Mouse (Mus musculus): ENCODE measurements around the gene Cacnb4. TPM values are rescaled to one million over a fixed set of nuclear protein-coding genes. Genes with fewer than 3 reads are reported as not detected.

Cacnb4 gene
- polyA plus RNA-seq (2015; fragmentation: Nextera tagmentation; extraction: Ambion mirVana) = 9.7 and 10.4 TPM in 2 replicates

GRCm38 (mm10) chr2:52676023-52676912 is at the start of gene Cacnb4:
Gene Cacnb4 (minus strand): TSS chr2:52676831.
- Histone ChIP-seq H3K27me3 (peaks cover 34% of the 10 kb centered on the region), H3K9ac (replicated peaks) (peak within 1 kb of the TSS; percentile 78), H3K4me1 (replicated peaks) (peaks cover 13% of the 10 kb centered on the region), H3K36me3 (no peaks in the 10 kb centered on the region), H3K27ac (peak within 1 kb of the TSS; percentile 51), H3K9me3 (no peaks in the 10 kb centered on the region), H3K4me3 (replicated peaks) (peak within 1 kb of the TSS; percentile 64), H3K4me2 (replicated peaks) (peak within 1 kb of the TSS; percentile 94)
- under 1% methylated on average over 38 of the region's 77 CpGs for WGBS
- peak; percentile 93 for ATAC-seq

GRCm38 (mm10) chr2:52720231-52721025 is 43.8 kb upstream of the Cacnb4 start:
- ATAC-seq = peak; percentile 79
- WGBS = 28% methylated on average over 13 of the region's 13 CpGs
- no peaks in the 10 kb centered on the region for H3K27me3 ChIP-seq
- H3K9ac ChIP-seq (replicated peaks) = no peak overlapping the region
- H3K4me2 ChIP-seq (replicated peaks) = peak overlapping the region; percentile 19
- peaks cover 7% of the 10 kb centered on the region for H3K4me1 ChIP-seq (replicated peaks)
- no peak overlapping the region for H3K4me3 ChIP-seq (replicated peaks)
- H3K9me3 ChIP-seq = no peaks in the 10 kb centered on the region
- H3K27ac ChIP-seq = peak overlapping the region; percentile 7; the same call in 1 of the 2 replicates
- no peaks in the 10 kb centered on the region for H3K36me3 ChIP-seq

GRCm38 (mm10) chr2:52717076-52717475 is 40.4 kb upstream of the Cacnb4 start:
- no peak for ATAC-seq
- H3K36me3 ChIP-seq = peaks cover 28% of the 10 kb centered on the region
- WGBS = 95% methylated on average over 5 of the region's 5 CpGs
- no peak overlapping the region for H3K9ac ChIP-seq (replicated peaks)
- no peak overlapping the region for H3K27ac ChIP-seq
- H3K27me3 ChIP-seq = no peaks in the 10 kb centered on the region
- H3K4me1 ChIP-seq (replicated peaks) = peaks cover 7% of the 10 kb centered on the region
- no peak overlapping the region for H3K4me2 ChIP-seq (replicated peaks)
- no peaks in the 10 kb centered on the region for H3K9me3 ChIP-seq
- no peak overlapping the region for H3K4me3 ChIP-seq (replicated peaks)

- no peak overlapping the region for H3K4me2 ChIP-seq (replicated peaks)
- peaks cover 29% of the 10 kb centered on the region for H3K36me3 ChIP-seq
- H3K9ac ChIP-seq (replicated peaks) = no peak overlapping the region
- H3K9me3 ChIP-seq = no peaks in the 10 kb centered on the region
- H3K4me1 ChIP-seq (replicated peaks) = peaks cover 5% of the 10 kb centered on the region
- ATAC-seq = no peak
- no peaks in the 10 kb centered on the region for H3K27me3 ChIP-seq
- WGBS = 85% methylated on average over 6 of the region's 6 CpGs
- H3K4me3 ChIP-seq (replicated peaks) = no peak overlapping the region
- H3K27ac ChIP-seq = no peak overlapping the region
Observed at GRCm38 (mm10) chr2:52715538-52715937, 38.9 kb upstream of the Cacnb4 start.

GRCm38 (mm10) chr2:52714111-52714510 is 37.5 kb upstream of the Cacnb4 start:
- ATAC-seq = no peak
- Histone ChIP-seq H3K27ac (no peak overlapping the region), H3K4me3 (replicated peaks) (no peak overlapping the region), H3K27me3 (no peaks in the 10 kb centered on the region), H3K4me1 (replicated peaks) (no peaks in the 10 kb centered on the region), H3K9ac (replicated peaks) (no peak overlapping the region), H3K36me3 (peaks cover 40% of the 10 kb centered on the region), H3K9me3 (no peaks in the 10 kb centered on the region), H3K4me2 (replicated peaks) (no peak overlapping the region)
- 98% methylated on average over 4 of the region's 4 CpGs for WGBS

- H3K9me3 ChIP-seq = no peaks in the 10 kb centered on the region
- no peak overlapping the region for H3K27ac ChIP-seq
- H3K36me3 ChIP-seq = peaks cover 58% of the 10 kb centered on the region
- H3K4me3 ChIP-seq (replicated peaks) = no peak overlapping the region
- no peaks in the 10 kb centered on the region for H3K4me1 ChIP-seq (replicated peaks)
- H3K9ac ChIP-seq (replicated peaks) = no peak overlapping the region
- ATAC-seq = no peak
- WGBS = 95% methylated on average over 2 of the region's 2 CpGs
- H3K4me2 ChIP-seq (replicated peaks) = no peak overlapping the region
- H3K27me3 ChIP-seq = no peaks in the 10 kb centered on the region
Observed at GRCm38 (mm10) chr2:52710804-52711203, 34.2 kb upstream of the Cacnb4 start.

GRCm38 (mm10) chr2:52709417-52709816 is 32.8 kb upstream of the Cacnb4 start:
- Histone ChIP-seq H3K36me3 (peaks cover 58% of the 10 kb centered on the region), H3K4me2 (replicated peaks) (no peak overlapping the region), H3K9me3 (no peaks in the 10 kb centered on the region), H3K4me1 (replicated peaks) (no peaks in the 10 kb centered on the region), H3K27me3 (no peaks in the 10 kb centered on the region), H3K4me3 (replicated peaks) (no peak overlapping the region), H3K9ac (replicated peaks) (no peak overlapping the region), H3K27ac (no peak overlapping the region)
- no peak for ATAC-seq
- 97% methylated on average over 5 of the region's 5 CpGs for WGBS

- no peaks in the 10 kb centered on the region for H3K4me1 ChIP-seq (replicated peaks)
- no peak overlapping the region for H3K9ac ChIP-seq (replicated peaks)
- no peak for ATAC-seq
- no peak overlapping the region for H3K4me3 ChIP-seq (replicated peaks)
- no peaks in the 10 kb centered on the region for H3K9me3 ChIP-seq
- no peak overlapping the region for H3K27ac ChIP-seq
- H3K4me2 ChIP-seq (replicated peaks) = no peak overlapping the region
- H3K36me3 ChIP-seq = peaks cover 33% of the 10 kb centered on the region
- WGBS = 87% methylated on average over 11 of the region's 11 CpGs
- no peaks in the 10 kb centered on the region for H3K27me3 ChIP-seq
Observed at GRCm38 (mm10) chr2:52701368-52702036, 24.9 kb upstream of the Cacnb4 start.

- 60% methylated on average over 5 of the region's 5 CpGs for WGBS
- Histone ChIP-seq H3K9me3 (no peaks in the 10 kb centered on the region), H3K27ac (no peak overlapping the region), H3K27me3 (no peaks in the 10 kb centered on the region), H3K36me3 (peaks cover 24% of the 10 kb centered on the region), H3K4me2 (replicated peaks) (no peak overlapping the region), H3K9ac (replicated peaks) (no peak overlapping the region), H3K4me1 (replicated peaks) (no peaks in the 10 kb centered on the region), H3K4me3 (replicated peaks) (no peak overlapping the region)
- ATAC-seq = no peak
Observed at GRCm38 (mm10) chr2:52700352-52700751, 23.7 kb upstream of the Cacnb4 start.

- no peak overlapping the region for H3K4me2 ChIP-seq (replicated peaks)
- H3K4me3 ChIP-seq (replicated peaks) = no peak overlapping the region
- no peak overlapping the region for H3K9ac ChIP-seq (replicated peaks)
- H3K9me3 ChIP-seq = no peaks in the 10 kb centered on the region
- H3K27ac ChIP-seq = no peak overlapping the region
- H3K4me1 ChIP-seq (replicated peaks) = no peaks in the 10 kb centered on the region
- no peak for ATAC-seq
- whole genome bisulfite sequencing = 91% methylated on average over 6 of the region's 6 CpGs
- H3K27me3 ChIP-seq = no peaks in the 10 kb centered on the region
- peaks cover 20% of the 10 kb centered on the region for H3K36me3 ChIP-seq
Observed at GRCm38 (mm10) chr2:52694604-52695003, 18.0 kb upstream of the Cacnb4 start.

GRCm38 (mm10) chr2:52691745-52692144 is 15.1 kb upstream of the Cacnb4 start:
- no peaks in the 10 kb centered on the region for H3K4me1 ChIP-seq (replicated peaks)
- H3K9me3 ChIP-seq = no peaks in the 10 kb centered on the region
- WGBS = 70% methylated on average over 4 of the region's 4 CpGs
- H3K4me2 ChIP-seq (replicated peaks) = no peak overlapping the region
- H3K36me3 ChIP-seq = peaks cover 17% of the 10 kb centered on the region
- no peak for ATAC-seq
- H3K4me3 ChIP-seq (replicated peaks) = no peak overlapping the region
- no peak overlapping the region for H3K9ac ChIP-seq (replicated peaks)
- no peak overlapping the region for H3K27ac ChIP-seq
- H3K27me3 ChIP-seq = no peaks in the 10 kb centered on the region

- no peak overlapping the region for H3K4me3 ChIP-seq (replicated peaks)
- no peak for ATAC-seq
- no peak overlapping the region for H3K9ac ChIP-seq (replicated peaks)
- no peak overlapping the region for H3K27ac ChIP-seq
- H3K9me3 ChIP-seq = no peaks in the 10 kb centered on the region
- 85% methylated on average over 6 of the region's 6 CpGs for WGBS
- H3K4me2 ChIP-seq (replicated peaks) = no peak overlapping the region
- H3K27me3 ChIP-seq = no peaks in the 10 kb centered on the region
- no peaks in the 10 kb centered on the region for H3K36me3 ChIP-seq
- H3K4me1 ChIP-seq (replicated peaks) = no peaks in the 10 kb centered on the region
Observed at GRCm38 (mm10) chr2:52686601-52687000, 10.0 kb upstream of the Cacnb4 start.

All from midbrain, embryonic 13.5 days (tissue).